Mouse (Mus musculus) C2C12 (cell line): Measurements from ENCODE around the gene Rfxank. TPM values are rescaled to one million over a fixed set of nuclear protein-coding genes. Genes with fewer than 3 reads are reported as not detected.

Experiments
- H3K27me3 ChIP-seq: one replicate; pipeline ENCODE4 v1.6.1; 2011; ENCODE audit not compliant: control insufficient read depth, insufficient read depth, insufficient read length
- H3K36me3 ChIP-seq: one replicate; pipeline ENCODE4 v1.6.1; 2011; ENCODE audit not compliant: control insufficient read depth, insufficient read depth
- H3K4me3 ChIP-seq: one replicate; pipeline ENCODE4 v1.5.1; 2011; ENCODE audit warnings: mild to moderate bottlenecking, control low read depth; ENCODE audit not compliant: poor library complexity, insufficient read depth, severe bottlenecking
- H3K79me2 ChIP-seq: one replicate; pipeline ENCODE4 v1.6.1; 2011; ENCODE audit not compliant: control insufficient read depth, insufficient read depth
- H3K79me3 ChIP-seq: one replicate; pipeline ENCODE4 v1.6.1; 2011; ENCODE audit warnings: low read depth, control low read depth
- H3ac ChIP-seq: one replicate; pipeline ENCODE3; 2011; ENCODE audit warnings: low read depth; ENCODE audit not compliant: control insufficient read depth, insufficient read length
- CEBPB ChIP-seq: IDR thresholded peaks from one replicate; pipeline ENCODE4 v1.6.1; 2011; ENCODE audit warnings: low read depth, mild to moderate bottlenecking, control low read depth, moderate library complexity
- CTCF ChIP-seq: IDR thresholded peaks from one replicate; pipeline ENCODE4 v1.5.1; 2011; ENCODE audit not compliant: control insufficient read depth, insufficient read depth, insufficient read length
- FOSL1 ChIP-seq: IDR thresholded peaks from one replicate; pipeline ENCODE4 v1.8.0; 2011; ENCODE audit warnings: mild to moderate bottlenecking, low read length; ENCODE audit not compliant: poor library complexity, insufficient read depth, severe bottlenecking
- MAX ChIP-seq: IDR thresholded peaks from one replicate; pipeline ENCODE4 v1.6.1; 2011; ENCODE audit warnings: mild to moderate bottlenecking, control low read depth
- MYOD1 ChIP-seq: IDR thresholded peaks from one replicate; pipeline ENCODE4 v1.6.1; 2011; ENCODE audit warnings: low read depth; ENCODE audit not compliant: control insufficient read depth, insufficient read length
- MYOG ChIP-seq: IDR thresholded peaks from one replicate; pipeline ENCODE4 v1.6.1; 2011; ENCODE audit not compliant: control insufficient read depth, insufficient read length; ENCODE audit errors: extremely low read depth
- USF1 ChIP-seq: IDR thresholded peaks from one replicate; pipeline ENCODE4 v1.6.1; 2011; ENCODE audit warnings: low read depth, mild to moderate bottlenecking, control low read depth, moderate library complexity
- polyA plus RNA-seq: library from polyadenylated mRNA; unstranded; fragments of >200 nt; fragmentation: generic; extraction: Trizol; gene quantifications from one replicate; pipeline ENCODE4 v1.2.1, GENCODE M21; 2012; ENCODE audit warnings: missing spikeins

The Rfxank gene
- polyA plus RNA-seq, 1 experiment: 7.9 TPM

- H3K4me3 ChIP-seq: peak overlapping the region; percentile 78
- H3K79me2 ChIP-seq: peaks cover 13% of the 10 kb centered on the region
- H3ac ChIP-seq: peak overlapping the region; percentile 93
- H3K36me3 ChIP-seq: peaks cover 3% of the 10 kb centered on the region
- H3K79me3 ChIP-seq: peaks cover 7% of the 10 kb centered on the region
- no peaks in the 10 kb centered on the region for H3K27me3 ChIP-seq
- TF ChIP-seq FOSL1 (no peak), MAX (no peak), MYOD1 (no peak), MYOG (no peak), CEBPB (no peak), USF1 (no peak), CTCF (no peak)
Measured at GRCm38 (mm10) chr8:70139981-70140380, 1.0 kb upstream of the Rfxank start.

GRCm38 (mm10) chr8:70137890-70138289 is 1.1 kb downstream of the Rfxank start:
- no peaks in the 10 kb centered on the region for H3K27me3 ChIP-seq
- no peak overlapping the region for H3K4me3 ChIP-seq
- H3K36me3 ChIP-seq: peaks cover 9% of the 10 kb centered on the region
- H3K79me2 ChIP-seq: peaks cover 19% of the 10 kb centered on the region
- peaks cover 8% of the 10 kb centered on the region for H3K79me3 ChIP-seq
- peak overlapping the region; percentile 40 for H3ac ChIP-seq
- TF ChIP-seq CTCF (no peak), MYOG (no peak), MAX (no peak), USF1 (no peak), FOSL1 (no peak), MYOD1 (no peak), CEBPB (no peak)

GRCm38 (mm10) chr8:70136591-70136990 is 2.4 kb downstream of the Rfxank start:
- H3K79me2 ChIP-seq: peaks cover 32% of the 10 kb centered on the region
- no peak for TF ChIP-seq MYOD1
- TF ChIP-seq CEBPB: no peak
- no peak for TF ChIP-seq FOSL1
- no peak for TF ChIP-seq MAX
- no peak for TF ChIP-seq CTCF
- TF ChIP-seq USF1: no peak
- no peak for TF ChIP-seq MYOG
- H3ac ChIP-seq: no peak overlapping the region
- peaks cover 9% of the 10 kb centered on the region for H3K36me3 ChIP-seq
- H3K4me3 ChIP-seq: no peak overlapping the region
- peaks cover 8% of the 10 kb centered on the region for H3K79me3 ChIP-seq
- no peaks in the 10 kb centered on the region for H3K27me3 ChIP-seq

- H3K36me3 ChIP-seq: peaks cover 9% of the 10 kb centered on the region
- TF ChIP-seq MYOD1 (no peak), MAX (no peak), CEBPB (no peak), FOSL1 (no peak), MYOG (no peak), CTCF (no peak), USF1 (no peak)
- H3K27me3 ChIP-seq: no peaks in the 10 kb centered on the region
- H3K4me3 ChIP-seq: no peak overlapping the region
- H3ac ChIP-seq: no peak overlapping the region
- H3K79me2 ChIP-seq: peaks cover 25% of the 10 kb centered on the region
- peaks cover 6% of the 10 kb centered on the region for H3K79me3 ChIP-seq
Measured at GRCm38 (mm10) chr8:70134931-70135330, 4.0 kb downstream of the Rfxank start.

- H3K4me3 ChIP-seq: no peak overlapping the region
- H3K27me3 ChIP-seq: no peaks in the 10 kb centered on the region
- H3K36me3 ChIP-seq: peaks cover 9% of the 10 kb centered on the region
- peaks cover 5% of the 10 kb centered on the region for H3K79me3 ChIP-seq
- TF ChIP-seq CTCF: no peak
- TF ChIP-seq CEBPB: no peak
- no peak for TF ChIP-seq MAX
- TF ChIP-seq FOSL1: no peak
- no peak for TF ChIP-seq USF1
- TF ChIP-seq MYOG: no peak
- TF ChIP-seq MYOD1: no peak
- H3ac ChIP-seq: no peak overlapping the region
- H3K79me2 ChIP-seq: peaks cover 24% of the 10 kb centered on the region
Measured at GRCm38 (mm10) chr8:70134086-70134485, 4.9 kb downstream of the Rfxank start.
